Mouse (Mus musculus): ENCODE measurements around the gene Hypk. TPM values are rescaled to one million over a fixed set of nuclear protein-coding genes. Genes with fewer than 3 reads are reported as not detected.

Hypk gene
- total RNA-seq (2023) = 36.4 to 40.8 TPM (median 39.8 TPM) in 4 replicates

GRCm38 (mm10) chr2:121452990-121453389 is at the start of gene Hypk:
Hypk (plus strand) TSS chr2:121453290.

GRCm38 (mm10) chr2:121413387-121414042 is 39.6 kb upstream of the Hypk start, which contains the start of the genes Pdia3 and Catsper2:
Pdia3 (plus strand) TSS chr2:121413775.
Catsper2 (minus strand) TSS chr2:121413792.

DNA sequence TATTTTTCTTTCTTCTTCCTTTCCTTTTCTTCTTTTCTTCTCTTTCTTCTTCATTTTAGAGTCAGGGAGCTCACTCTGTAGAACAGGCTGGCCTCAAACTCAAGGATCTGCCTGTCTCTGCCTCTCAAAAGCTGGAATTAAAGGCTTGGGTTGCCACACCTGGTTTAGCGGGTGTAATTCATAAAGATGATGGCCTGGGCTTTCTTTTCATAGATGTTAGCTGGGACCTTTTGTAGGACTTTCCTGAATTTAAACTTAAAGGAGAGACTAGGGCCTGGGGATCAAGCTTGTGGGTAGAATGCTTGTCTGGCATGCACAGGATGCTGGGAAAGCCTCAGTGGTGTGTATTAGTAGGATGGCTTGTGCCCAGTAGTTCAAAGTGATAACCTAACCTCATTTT is 8.9 kb upstream of the Hypk start, which contains the start of gene Ell3:
Gene Ell3 (minus strand): TSS at position 101 of the 400 bp plus-strand sequence.

DNA sequence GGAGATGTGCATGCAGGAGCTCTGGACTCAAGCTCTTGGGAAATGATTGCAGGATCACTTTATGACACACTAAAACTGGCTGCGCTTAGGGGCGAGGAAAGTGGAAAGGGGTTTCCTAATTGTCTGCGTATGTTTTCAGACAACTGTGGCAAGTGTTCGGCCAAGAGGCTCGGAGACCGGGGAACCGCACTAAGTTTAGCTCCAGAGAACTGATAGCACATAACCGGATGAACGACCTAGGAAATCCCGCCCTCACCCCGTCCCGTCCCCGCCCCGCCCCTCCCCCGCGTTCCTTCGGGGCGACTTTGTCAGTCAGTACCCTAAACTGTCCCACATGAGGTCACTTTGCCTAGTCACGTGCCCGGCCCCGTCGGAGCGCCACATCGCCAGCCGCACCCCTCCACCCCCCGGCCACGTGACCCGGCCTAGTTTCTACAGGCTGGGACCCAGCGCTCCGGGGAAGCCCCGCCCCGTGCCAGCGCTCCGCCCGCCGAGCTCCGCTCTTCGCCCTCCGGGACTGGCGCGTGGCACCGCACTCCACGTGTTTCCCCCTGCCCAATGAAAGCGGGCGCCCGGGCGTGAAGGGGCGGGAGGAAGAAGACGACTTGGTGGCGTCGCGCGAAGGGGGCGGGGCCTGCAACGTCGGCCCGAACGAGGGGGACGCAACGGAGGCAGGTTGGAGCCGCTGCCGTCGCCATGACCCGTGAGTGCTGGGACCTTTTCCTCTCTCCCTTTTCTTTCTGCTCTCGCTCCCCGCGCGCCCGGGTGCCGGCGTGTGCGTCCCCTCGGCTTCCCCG is 4.2 kb upstream of the Hypk start, which contains the start of gene Serf2:
Gene Serf2 (plus strand): TSS at position 457 of the 797 bp plus-strand sequence.

DNA sequence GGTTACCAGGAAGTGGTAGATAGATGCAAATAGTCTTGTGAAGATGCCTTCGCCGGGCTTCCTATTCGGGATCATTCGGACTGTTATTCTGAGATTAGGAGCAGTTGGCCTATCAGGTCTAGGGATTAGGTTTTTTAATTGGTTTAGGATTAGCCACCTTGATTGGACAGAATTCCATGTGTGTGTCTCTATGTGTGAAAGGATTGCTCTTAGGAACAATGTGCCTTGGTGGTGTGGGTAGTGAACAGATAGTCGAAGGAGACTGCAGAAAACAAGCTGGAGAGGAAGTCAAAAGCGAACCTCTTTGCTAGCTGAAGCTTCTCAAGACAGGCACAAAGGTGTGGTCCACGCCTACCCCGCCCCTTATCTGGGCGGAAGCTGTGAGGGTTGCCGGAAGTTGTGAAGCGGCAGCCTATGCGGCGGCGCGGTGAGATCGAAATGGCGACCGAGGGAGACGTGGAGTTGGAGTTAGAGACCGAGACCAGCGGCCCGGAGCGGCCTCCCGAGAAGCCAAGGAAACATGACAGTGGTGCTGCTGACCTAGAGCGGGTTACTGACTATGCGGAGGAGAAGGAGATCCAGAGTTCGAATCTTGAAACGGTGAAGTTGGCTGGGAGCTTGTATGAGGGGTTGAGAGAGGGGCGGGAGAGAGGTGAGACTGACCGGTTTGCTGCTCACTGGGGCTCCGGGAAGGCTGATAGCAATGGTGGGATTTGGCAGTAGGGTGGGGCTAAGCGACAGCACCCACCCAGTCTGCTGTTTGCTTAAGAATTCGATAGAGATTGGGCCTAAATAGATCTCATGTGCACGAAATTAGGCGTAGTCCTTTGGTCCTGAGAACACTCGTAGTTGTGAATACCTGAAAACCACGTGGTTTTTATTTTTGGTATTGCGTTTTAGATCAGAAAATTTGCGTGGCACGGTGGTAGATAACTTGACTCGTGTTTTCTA is 3.9 kb downstream of the Hypk start, which contains the start of gene Serinc4:
Gene Serinc4 (minus strand): TSS at position 90 of the 951 bp plus-strand sequence.

GRCm38 (mm10) chr2:121473301-121474179 is 20.4 kb downstream of the Hypk start, which contains the start of gene Mfap1b:
Mfap1b (minus strand) TSS chr2:121474067.

DNA sequence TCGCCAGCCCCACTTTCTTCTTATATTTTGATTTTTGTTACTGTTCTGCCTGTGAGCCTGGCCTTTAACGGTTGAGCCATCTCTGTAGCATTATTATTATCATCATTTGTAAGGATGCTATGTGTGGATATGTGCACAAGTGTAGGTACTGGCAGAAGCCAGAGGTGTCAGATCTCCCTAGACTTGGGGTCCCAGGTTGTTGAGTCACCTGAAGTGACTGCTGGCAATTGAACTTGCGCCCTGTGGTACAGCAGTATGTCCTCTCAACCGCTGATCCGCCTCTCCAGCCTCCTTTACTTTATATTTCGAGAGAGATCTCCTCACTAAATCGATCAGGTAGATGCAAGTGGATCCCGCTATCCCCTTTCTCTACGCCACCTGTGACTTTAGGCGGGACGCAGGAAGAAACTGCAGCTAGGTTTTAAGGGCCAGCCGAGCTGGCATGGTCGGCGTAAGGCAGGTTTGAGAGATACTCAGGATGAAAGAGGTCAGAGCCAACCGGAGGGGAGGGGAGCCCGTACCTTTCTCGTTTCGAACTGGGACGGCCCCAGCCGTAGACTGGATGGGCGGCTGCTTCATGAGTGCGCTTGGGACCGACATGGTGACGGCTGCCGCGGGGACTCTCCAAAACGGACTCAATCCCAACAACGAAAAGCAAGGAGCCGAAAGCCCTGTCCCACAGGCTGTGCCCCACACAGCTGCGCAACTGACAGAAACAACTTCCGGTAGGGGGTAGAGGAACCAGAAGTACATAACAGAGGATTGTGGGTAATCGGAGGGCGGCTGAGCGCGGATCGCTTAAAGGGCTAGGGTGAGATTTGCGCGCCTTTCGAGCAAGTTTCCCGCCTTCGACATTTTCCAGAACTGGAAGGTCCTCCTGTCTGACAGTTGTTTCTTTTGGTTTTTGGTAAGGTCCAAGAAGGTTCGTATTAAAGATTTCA is 53.1 kb downstream of the Hypk start, which contains the start of the genes Mfap1a and Wdr76:
Gene Mfap1a (minus strand): TSS at position 724 of the 941 bp plus-strand sequence.
Gene Wdr76 (plus strand): TSS at position 782 of the 941 bp plus-strand sequence.

Other genes starting within 250 kb of the Hypk start
- gene Trp53bp1, start 181.9 kb upstream of the Hypk start, total RNA-seq (2023) = 89.0 to 109 TPM (median 98.1 TPM) in 4 replicates
- 0.06 to 0.55 TPM (median 0.14 TPM) in 4 replicates for gene Map1a, start 163.7 kb upstream of the Hypk start, total RNA-seq (2023)
- gene Ppip5k1, start 97.9 kb upstream of the Hypk start, total RNA-seq (2023) = 24.5 to 29.2 TPM (median 25.0 TPM) in 4 replicates
- gene Ckmt1, start 95.6 kb upstream of the Hypk start, total RNA-seq (2023) = not detected in 4 replicates
- gene Strc, start 66.1 kb upstream of the Hypk start, total RNA-seq (2023) = not detected in 4 replicates
- 104 to 133 TPM (median 121 TPM) in 4 replicates for gene Pdia3, start 39.5 kb upstream of the Hypk start, total RNA-seq (2023)
- 1.9 to 4.9 TPM (median 2.5 TPM) in 4 replicates for gene Catsper2, start 39.5 kb upstream of the Hypk start, total RNA-seq (2023)
- gene Ell3, start 9.0 kb upstream of the Hypk start, total RNA-seq (2023) = 77.0 to 92.7 TPM (median 80.8 TPM) in 4 replicates
- gene Serf2, start 4.1 kb upstream of the Hypk start, total RNA-seq (2023) = 255 to 290 TPM (median 275 TPM) in 4 replicates
- 0.49 to 1.8 TPM (median 0.80 TPM) in 4 replicates for gene Serinc4, start 3.5 kb downstream of the Hypk start, total RNA-seq (2023)
- gene Mfap1b, start 20.8 kb downstream of the Hypk start, total RNA-seq (2023) = 42.9 to 51.5 TPM (median 46.5 TPM) in 4 replicates
- gene Mfap1a, start 53.4 kb downstream of the Hypk start, total RNA-seq (2023) = 43.6 to 50.9 TPM (median 46.4 TPM) in 4 replicates
- gene Wdr76, start 53.4 kb downstream of the Hypk start, total RNA-seq (2023) = 15.3 to 17.5 TPM (median 17.1 TPM) in 4 replicates